Mouse (Mus musculus) midbrain, embryonic 14.5 days (tissue): ENCODE data around the gene Adrb1. TPM values are rescaled to one million over a fixed set of nuclear protein-coding genes. Genes with fewer than 3 reads are reported as not detected.

Experiments
- ATAC-seq: fragments of 200-750 bp; cut with Nextera tagmentation; 2 replicates; pipeline ENCODE4 v1.8.0; 2017; ENCODE audit warnings: moderate number of reproducible peaks, moderate library complexity; ENCODE audit not compliant: low FRiP score, low TSS enrichment
- DNase-seq: peaks from one replicate; pipeline ENCODE4 v3.0.0-alpha.2; 2015
- H3K27ac ChIP-seq: fragments of 300-500 bp; sonication (generic); replicated peaks from 2 replicates; pipeline ENCODE4 v1.5.1; 2014; ENCODE audit warnings: mild to moderate bottlenecking, low read depth, low read length, moderate library complexity
- H3K27me3 ChIP-seq: fragments of 300-500 bp; sonication (generic); 2 replicates; pipeline ENCODE4 v1.6.1; 2014; ENCODE audit warnings: low read length, control low read depth, mixed read lengths; ENCODE audit not compliant: control insufficient read depth, insufficient read depth
- H3K36me3 ChIP-seq: fragments of 300-500 bp; sonication (generic); 2 replicates; pipeline ENCODE4 v1.6.1; 2014; ENCODE audit warnings: low read length, control low read depth; ENCODE audit not compliant: control insufficient read depth, insufficient read depth
- H3K4me1 ChIP-seq: fragments of 300-500 bp; sonication (generic); 2 replicates; pipeline ENCODE4 v1.6.1; 2014; ENCODE audit warnings: mild to moderate bottlenecking, antibody characterized with exemption, low read length, control low read depth; ENCODE audit not compliant: control insufficient read depth, insufficient read depth
- H3K4me2 ChIP-seq: fragments of 300-500 bp; sonication (generic); 2 replicates; pipeline ENCODE4 v1.6.1; 2014; ENCODE audit warnings: mild to moderate bottlenecking, low read length, moderate library complexity
- H3K4me3 ChIP-seq: fragments of 300-500 bp; sonication (generic); replicated peaks from 2 replicates; pipeline ENCODE4 v1.5.1; 2014; ENCODE audit warnings: low read depth, low read length
- H3K9ac ChIP-seq: fragments of 300-500 bp; sonication (generic); replicated peaks from 2 replicates; pipeline ENCODE4 v1.6.1; 2014; ENCODE audit warnings: mild to moderate bottlenecking, low read length, moderate library complexity
- H3K9me3 ChIP-seq: fragments of 300-500 bp; sonication (generic); 2 replicates; pipeline ENCODE4 v1.6.1; 2016; ENCODE audit warnings: low read length, control low read depth, mixed read lengths; ENCODE audit not compliant: control insufficient read depth
- WGBS: fragments of 180-500 bp; shearing (Covaris S2); extraction: QIAGEN DNeasy Blood & Tissue Kit; methylation state at CpG from one replicate; pipeline ENCODE4 v1.1.7; 2014; 5-methylcytosine and 5-hydroxymethylcytosine counted together
- polyA plus RNA-seq: library from polyadenylated mRNA; unstranded; fragments of >200 nt; fragmentation: Nextera tagmentation; extraction: Ambion mirVana; gene quantifications from 2 replicates; pipeline ENCODE4 v1.2.1, GENCODE M21; 2014

Gene Adrb1
- polyA plus RNA-seq: 0.91 and 1.2 TPM in 2 replicates

DNA sequence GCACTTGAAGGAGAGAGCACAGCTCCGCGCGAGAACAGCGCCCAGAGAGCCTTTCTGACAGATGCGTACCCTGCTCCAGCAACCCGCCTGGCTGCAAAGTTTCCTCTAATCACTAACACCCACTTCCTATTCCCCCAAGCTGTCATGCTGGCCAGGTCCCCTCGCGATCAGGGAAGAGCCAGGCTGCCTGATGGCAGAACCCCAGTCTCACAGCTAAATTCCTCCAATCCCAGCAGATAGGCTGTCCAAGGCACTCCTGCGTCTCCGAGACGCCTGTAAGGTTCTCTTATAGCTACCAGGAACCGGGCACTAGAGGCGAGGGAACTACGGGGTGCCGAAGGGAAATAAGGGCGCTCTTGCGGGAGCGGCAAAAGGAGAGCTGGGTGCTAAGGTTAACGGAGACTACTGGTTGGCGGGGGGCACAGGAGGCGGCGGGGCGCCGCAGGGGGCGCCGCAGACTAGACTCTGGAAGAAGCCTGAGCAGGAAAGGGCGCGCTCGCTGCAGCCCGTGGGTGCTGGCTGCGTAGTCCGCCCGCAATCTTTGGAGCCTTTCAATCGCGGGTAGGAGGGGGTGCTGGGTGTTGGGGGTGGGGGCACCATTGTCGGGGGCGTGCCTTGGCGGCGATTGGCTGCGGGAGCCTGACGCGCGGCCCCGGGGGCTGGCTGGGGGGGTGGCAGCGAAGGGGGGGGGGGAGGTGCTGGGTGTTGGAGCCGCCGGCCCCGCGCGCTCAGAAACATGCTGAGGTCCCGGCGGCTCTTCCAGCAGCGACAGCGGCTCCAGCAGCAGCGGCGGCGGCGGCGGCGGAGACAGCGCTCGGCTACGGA is at the start of gene Adrb1:
Gene Adrb1, plus strand, starts transcription at position 813 of the 825 bp plus-strand sequence.
- Histone ChIP-seq H3K4me1 (peaks cover 24% of the 10 kb centered on the region), H3K4me2 (peak within 1 kb of the TSS; percentile 92), H3K27ac (no peak within 1 kb of the TSS), H3K36me3 (no peaks in the 10 kb centered on the region), H3K9ac (peak within 1 kb of the TSS; percentile 54), H3K4me3 (peak within 1 kb of the TSS; percentile 51), H3K27me3 (peaks cover 64% of the 10 kb centered on the region), H3K9me3 (no peaks in the 10 kb centered on the region)
- ATAC-seq: peak; percentile 63
- peak; percentile 79 for DNase-seq
- under 1% methylated on average over 56 of the region's 63 CpGs for WGBS

DNA sequence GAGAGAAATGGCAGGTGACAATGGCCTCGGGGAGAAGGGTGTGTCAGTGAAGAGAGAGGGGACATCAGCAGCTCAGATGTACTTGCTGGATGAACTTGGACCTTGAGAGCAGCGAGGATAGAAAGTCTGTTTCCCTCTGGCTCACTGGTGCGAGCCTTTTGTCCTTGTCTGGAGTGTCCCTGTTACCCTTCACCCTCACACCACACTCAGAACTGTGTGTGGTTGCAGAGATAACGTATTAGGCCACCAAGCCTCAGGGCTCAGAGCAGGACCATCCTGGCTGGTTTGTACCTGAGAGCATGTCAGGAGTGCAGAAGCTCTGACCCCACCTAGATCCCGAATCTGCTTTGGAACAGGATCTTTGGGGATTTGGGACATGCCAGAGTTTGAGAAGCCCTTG is 46.3 kb upstream of the Adrb1 start:
- Histone ChIP-seq H3K27ac (no peak overlapping the region), H3K27me3 (no peaks in the 10 kb centered on the region), H3K9ac (no peak overlapping the region), H3K36me3 (no peaks in the 10 kb centered on the region), H3K4me1 (no peaks in the 10 kb centered on the region), H3K9me3 (no peaks in the 10 kb centered on the region), H3K4me3 (no peak overlapping the region), H3K4me2 (no peak overlapping the region)
- DNase-seq (no peak), ATAC-seq (no peak)
- WGBS: 89% methylated on average over 5 of the region's 5 CpGs

DNA sequence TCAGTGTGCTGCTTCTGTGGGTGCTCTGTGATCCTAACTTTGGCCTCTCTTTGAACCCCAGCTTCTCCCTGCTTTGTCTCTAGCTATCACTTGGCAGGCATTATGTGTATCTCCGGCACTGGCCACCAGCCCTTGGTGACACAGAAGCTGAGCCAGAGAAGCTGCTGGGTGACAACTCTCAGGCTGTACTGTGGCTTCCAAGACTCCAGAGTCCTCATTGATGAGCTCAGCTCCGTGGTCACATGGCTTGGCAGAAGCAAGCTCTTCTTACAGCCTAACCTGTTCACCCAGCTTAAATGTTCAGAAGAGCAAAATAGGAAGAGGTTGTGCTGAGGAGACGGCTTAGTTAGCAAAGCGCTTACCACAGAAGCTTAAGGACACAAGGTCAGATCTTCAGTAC is 45.5 kb upstream of the Adrb1 start:
- Histone ChIP-seq H3K9me3 (no peaks in the 10 kb centered on the region), H3K27me3 (no peaks in the 10 kb centered on the region), H3K4me3 (no peak overlapping the region), H3K4me2 (no peak overlapping the region), H3K4me1 (no peaks in the 10 kb centered on the region), H3K36me3 (no peaks in the 10 kb centered on the region), H3K27ac (no peak overlapping the region), H3K9ac (no peak overlapping the region)
- DNase-seq (no peak), ATAC-seq (no peak)
- 91% methylated on average over 4 of the region's 4 CpGs for WGBS

DNA sequence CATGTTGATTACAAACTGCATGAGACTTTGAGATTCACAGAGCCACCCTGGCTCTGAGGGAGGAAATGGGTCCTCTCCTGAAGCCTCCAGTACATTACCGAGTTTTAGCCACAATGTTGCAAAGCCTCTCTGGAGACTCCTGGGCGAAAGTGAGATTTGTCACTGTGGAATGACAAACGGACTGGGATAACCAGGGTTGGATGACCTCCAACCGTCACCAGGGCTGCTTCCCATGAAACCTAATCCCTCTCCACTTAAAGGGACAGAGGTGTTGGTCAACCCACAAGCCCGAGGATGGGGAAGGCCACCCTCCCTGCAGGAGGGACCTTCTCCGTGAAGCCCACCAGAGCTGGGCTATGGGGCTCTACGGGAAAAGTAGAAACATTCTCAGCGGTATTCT is 44.4 kb upstream of the Adrb1 start:
- no peaks in the 10 kb centered on the region for H3K4me1 ChIP-seq
- DNase-seq (no peak), ATAC-seq (no peak)
- H3K9ac ChIP-seq: no peak overlapping the region
- no peaks in the 10 kb centered on the region for H3K36me3 ChIP-seq
- no peaks in the 10 kb centered on the region for H3K9me3 ChIP-seq
- no peak overlapping the region for H3K4me3 ChIP-seq
- WGBS: 68% methylated on average over 8 of the region's 8 CpGs
- no peak overlapping the region for H3K4me2 ChIP-seq
- H3K27ac ChIP-seq: no peak overlapping the region
- H3K27me3 ChIP-seq: no peaks in the 10 kb centered on the region

DNA sequence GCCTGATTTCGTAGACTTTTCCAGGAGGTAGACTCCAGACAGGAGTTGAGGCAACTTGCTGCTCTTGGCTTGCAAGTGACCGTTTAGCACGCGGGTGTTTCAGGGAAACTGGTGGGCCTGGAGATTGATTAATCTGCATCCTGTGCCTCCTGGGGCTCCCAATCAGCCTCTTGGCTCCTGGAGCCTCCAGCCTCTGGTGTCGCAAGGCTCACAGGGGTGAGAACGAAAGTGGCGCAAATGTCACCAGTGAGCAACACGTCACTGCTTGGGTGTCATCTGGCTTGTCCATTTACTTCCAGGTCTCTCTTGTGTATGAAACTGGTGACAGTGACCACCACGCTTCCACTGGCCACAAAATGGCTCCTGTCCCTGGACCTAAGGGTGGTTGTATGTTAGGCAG is 43.5 kb upstream of the Adrb1 start:
- H3K4me3 ChIP-seq: no peak overlapping the region
- no peak for DNase-seq
- H3K27me3 ChIP-seq: no peaks in the 10 kb centered on the region
- no peak overlapping the region for H3K4me2 ChIP-seq
- H3K27ac ChIP-seq: no peak overlapping the region
- no peaks in the 10 kb centered on the region for H3K9me3 ChIP-seq
- H3K4me1 ChIP-seq: no peaks in the 10 kb centered on the region
- no peak for ATAC-seq
- no peaks in the 10 kb centered on the region for H3K36me3 ChIP-seq
- WGBS: 93% methylated on average over 9 of the region's 9 CpGs
- no peak overlapping the region for H3K9ac ChIP-seq

DNA sequence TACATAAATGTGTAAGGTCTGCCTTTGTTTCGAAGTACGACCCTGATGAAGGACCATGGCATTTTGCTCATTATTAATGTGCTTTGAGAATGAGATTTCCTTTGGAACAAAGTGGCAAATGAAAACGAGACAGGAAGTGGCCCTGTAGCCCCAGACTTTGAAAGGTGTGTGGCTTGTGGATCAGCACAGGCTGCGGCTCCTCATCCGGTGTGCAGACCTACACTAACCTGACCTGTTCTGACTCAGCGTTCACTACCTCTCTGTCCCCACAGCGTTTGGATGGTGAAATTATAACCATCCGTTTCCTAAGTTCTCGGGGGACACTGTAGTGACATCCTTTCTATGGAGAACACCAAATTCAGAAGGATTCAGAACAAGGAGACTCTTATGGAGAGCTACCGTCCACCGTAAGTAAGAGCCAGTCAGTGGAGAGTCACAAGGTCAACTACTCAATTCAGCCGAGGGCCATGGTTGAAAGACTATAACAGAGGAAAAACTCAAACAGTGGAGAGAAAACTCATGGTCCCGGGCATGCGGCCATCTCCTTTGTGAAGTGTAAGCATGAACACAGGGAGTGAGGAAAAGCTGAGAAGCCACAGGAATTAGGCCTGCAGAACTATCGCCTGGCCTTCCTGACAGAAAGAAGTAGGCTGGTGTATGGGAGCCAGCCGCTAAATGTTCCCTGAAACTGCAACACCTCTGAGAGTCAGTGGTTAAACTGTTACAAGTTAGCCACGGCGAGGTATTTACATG is 42.6 kb upstream of the Adrb1 start:
- Histone ChIP-seq H3K4me3 (no peak overlapping the region), H3K9ac (no peak overlapping the region), H3K27ac (no peak overlapping the region), H3K36me3 (no peaks in the 10 kb centered on the region), H3K27me3 (no peaks in the 10 kb centered on the region), H3K4me2 (no peak overlapping the region), H3K4me1 (no peaks in the 10 kb centered on the region), H3K9me3 (no peaks in the 10 kb centered on the region)
- DNase-seq (no peak), ATAC-seq (no peak)
- WGBS: 90% methylated on average over 18 of the region's 18 CpGs

DNA sequence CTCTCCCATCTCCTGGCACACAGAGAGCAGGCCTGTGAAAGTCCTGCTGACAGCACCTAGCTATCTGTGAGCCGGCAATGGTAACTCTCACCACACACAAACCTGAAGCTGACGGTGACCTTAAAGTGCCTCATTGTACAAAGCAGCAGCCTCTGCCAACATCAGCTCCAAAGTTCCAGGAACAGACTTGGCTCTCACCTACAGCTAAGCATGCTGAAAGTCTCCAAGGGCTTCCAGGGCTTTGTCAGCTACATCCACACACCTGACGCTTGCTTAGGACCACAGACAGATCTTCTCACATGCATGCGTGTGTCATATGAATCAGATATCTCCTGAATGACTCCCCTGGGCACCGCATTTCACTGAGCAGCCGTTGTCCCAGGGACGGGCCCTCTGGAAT is 42.0 kb upstream of the Adrb1 start:
- Histone ChIP-seq H3K9me3 (no peaks in the 10 kb centered on the region), H3K27ac (no peak overlapping the region), H3K4me1 (no peaks in the 10 kb centered on the region), H3K9ac (no peak overlapping the region), H3K4me3 (no peak overlapping the region), H3K27me3 (no peaks in the 10 kb centered on the region), H3K36me3 (no peaks in the 10 kb centered on the region), H3K4me2 (no peak overlapping the region)
- WGBS: 90% methylated on average over 7 of the region's 7 CpGs
- ATAC-seq: no peak
- DNase-seq: no peak

DNA sequence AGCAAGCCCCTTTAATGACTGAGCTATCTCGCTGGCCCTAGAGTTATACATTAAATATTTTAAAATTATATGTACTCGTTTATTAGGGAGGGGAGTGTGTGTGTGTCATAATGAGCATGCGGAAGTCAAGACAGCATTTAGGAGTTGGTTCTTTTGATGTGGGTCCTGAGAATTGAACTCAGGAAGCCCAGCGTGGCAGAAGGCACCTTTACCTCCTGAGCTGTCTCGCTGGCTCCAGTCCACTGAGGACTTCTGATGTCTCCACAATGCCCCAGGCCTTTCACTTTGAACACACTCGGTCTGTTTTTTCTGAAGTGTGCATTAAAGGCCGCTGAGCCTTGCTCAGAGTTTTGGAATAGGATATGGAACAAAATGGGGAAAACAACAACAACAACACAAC is 39.7 kb upstream of the Adrb1 start:
- ATAC-seq: no peak
- no peak overlapping the region for H3K4me3 ChIP-seq
- no peak overlapping the region for H3K4me2 ChIP-seq
- no peaks in the 10 kb centered on the region for H3K36me3 ChIP-seq
- H3K9ac ChIP-seq: no peak overlapping the region
- H3K27ac ChIP-seq: no peak overlapping the region
- no peaks in the 10 kb centered on the region for H3K4me1 ChIP-seq
- no peaks in the 10 kb centered on the region for H3K9me3 ChIP-seq
- no peaks in the 10 kb centered on the region for H3K27me3 ChIP-seq
- WGBS: 86% methylated on average over 7 of the region's 7 CpGs
- no peak for DNase-seq

DNA sequence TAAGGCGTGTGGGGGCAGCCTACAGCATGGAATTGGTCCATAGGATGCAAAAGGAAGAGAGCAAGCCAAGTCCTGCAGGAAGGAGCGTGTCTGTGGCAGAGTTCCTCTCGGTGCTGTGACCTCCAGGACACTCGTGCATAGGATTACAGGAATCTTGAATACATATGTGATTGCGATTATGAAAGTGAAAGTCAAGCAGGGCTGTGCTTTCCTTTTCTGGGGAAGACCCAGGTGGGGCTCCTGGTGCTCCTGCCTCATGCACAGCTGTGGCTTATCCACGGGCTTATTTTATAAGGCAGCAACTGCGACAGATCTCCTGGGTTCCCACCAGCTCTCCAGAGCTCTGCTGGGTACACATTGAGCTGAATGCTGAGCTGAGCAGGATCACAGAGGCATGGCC is 39.2 kb upstream of the Adrb1 start:
- 89% methylated on average over 7 of the region's 7 CpGs for WGBS
- no peak overlapping the region for H3K27ac ChIP-seq
- DNase-seq (no peak), ATAC-seq (no peak)
- no peaks in the 10 kb centered on the region for H3K4me1 ChIP-seq
- H3K36me3 ChIP-seq: no peaks in the 10 kb centered on the region
- no peak overlapping the region for H3K4me2 ChIP-seq
- H3K9me3 ChIP-seq: no peaks in the 10 kb centered on the region
- no peak overlapping the region for H3K9ac ChIP-seq
- no peak overlapping the region for H3K4me3 ChIP-seq
- H3K27me3 ChIP-seq: no peaks in the 10 kb centered on the region
